Mouse (Mus musculus) kidney, adult 2 months (tissue): ENCODE data around the gene Acsf3.

Source experiments
- CTCF ChIP-seq: fragments of 200-500 bp; conservative IDR thresholded peaks from 2 replicates; pipeline ENCODE4 v1.5.1; 2011; ENCODE audit warnings: low read depth, mild to moderate bottlenecking, control low read depth, low read length, moderate library complexity, mixed read lengths; ENCODE audit not compliant: insufficient read depth, insufficient read length
- POLR2A ChIP-seq: fragments of 200-500 bp; IDR thresholded peaks from one replicate; pipeline ENCODE4 v1.6.1; 2011; ENCODE audit warnings: low read depth, low read length, control low read depth

- TF ChIP-seq CTCF = no peak
- TF ChIP-seq POLR2A = no peak
Observed at GRCm38 (mm10) chr8:122849152-122849910, 74.0 kb downstream of the Acsf3 start.
